15 mouse cellular contexts compared by ENCODE assay signal in the genomic region with DNA sequence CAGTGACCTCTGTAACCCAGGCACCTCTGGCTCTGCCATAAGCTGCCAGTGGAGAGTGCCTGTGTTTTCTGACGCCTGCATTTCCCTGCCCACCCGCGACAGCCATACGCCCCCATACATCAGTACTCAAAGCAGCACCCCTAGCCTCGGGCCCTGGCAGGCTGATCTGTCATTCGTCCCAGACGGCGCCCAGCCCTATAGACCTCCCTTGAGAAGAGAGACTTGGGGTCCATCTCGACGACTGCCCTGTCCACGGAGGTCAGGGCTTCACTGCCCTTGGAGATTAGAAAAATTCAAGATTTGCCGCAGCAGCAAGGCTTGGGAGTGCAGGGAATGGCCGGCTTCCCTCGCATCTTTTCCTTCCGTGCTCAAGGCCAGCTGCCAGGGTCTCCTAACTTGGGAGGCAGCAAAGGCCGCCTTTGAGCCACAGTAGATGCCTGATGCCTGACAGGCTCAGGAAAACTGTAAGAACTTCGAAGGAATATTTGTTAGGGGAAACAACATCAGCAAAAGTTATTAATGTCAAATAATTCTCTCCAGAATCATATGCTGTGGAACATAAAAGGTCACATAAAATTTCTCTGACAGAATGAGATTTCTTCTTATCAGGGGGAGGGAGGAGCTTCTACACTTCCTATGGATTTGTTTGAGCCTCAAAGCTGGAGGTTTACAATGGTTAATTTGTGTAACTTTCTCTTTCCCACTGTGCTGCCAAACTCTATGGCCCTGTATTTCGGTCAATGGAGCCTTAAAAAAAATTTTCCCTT. TPM values are rescaled to one million over a fixed set of nuclear protein-coding genes. Genes with fewer than 3 reads are reported as not detected.
DNase-seq lines count a peak whose midpoint lies in the region; ATAC-seq and TF ChIP-seq lines count a peak whose summit lies in the region.
"Had no signal": no experiment of that assay in that cellular context is flagged by ENCODE, and none has a peak within 500 bp of the region (broad histone marks: within the 10 kb centered on the region; RNA-seq: fewer than 3 reads in every experiment).

No protein-coding gene starts in this region.

- no peaks in the 10 kb centered on the region for H3K36me3 ChIP-seq in hindbrain, embryonic 14.5 days (replicated peaks; ENCODE audit: control insufficient read depth, insufficient read depth)
- H3K36me3 ChIP-seq in midbrain, postnatal 0 days (ENCODE audit: insufficient read depth, low read length) = no peaks in the 10 kb centered on the region
- H3K36me3 ChIP-seq: heart, embryonic 13.5 days had no signal

- H3K9ac ChIP-seq in hindbrain, embryonic 14.5 days = peak overlapping the region; percentile 66
- H3K9ac ChIP-seq in midbrain, postnatal 0 days (replicated peaks; ENCODE audit: low read length, poor library complexity, severe bottlenecking) = peak overlapping the region; percentile 55
- H3K9ac ChIP-seq: heart, embryonic 13.5 days; lung, embryonic 14.5 days had no signal

- H3K4me1 ChIP-seq in cerebellum, adult 2 months (ENCODE audit: control insufficient read depth, insufficient read depth, low read length) = no peaks in the 10 kb centered on the region; the same call in 1 of the 2 replicates
- peaks cover 40% of the 10 kb centered on the region for H3K4me1 ChIP-seq in hindbrain, embryonic 14.5 days (replicated peaks; ENCODE audit: control insufficient read depth, insufficient read depth, low read length)
- no peaks in the 10 kb centered on the region for H3K4me1 ChIP-seq in midbrain, postnatal 0 days (ENCODE audit: insufficient read depth, low read length)

- H3K27ac ChIP-seq in cerebellum, adult 2 months (ENCODE audit: insufficient read depth, low read length) = no peak overlapping the region
- peak overlapping the region; percentile 89 for H3K27ac ChIP-seq in hindbrain, embryonic 14.5 days
- peak overlapping the region; percentile 82 for H3K27ac ChIP-seq in midbrain, postnatal 0 days (ENCODE audit: low read depth, low read length)
- H3K27ac ChIP-seq: heart, embryonic 13.5 days had no signal

- no peak for TF ChIP-seq POLR2A in cerebellum, adult 2 months (IDR thresholded peaks at IDR 0.05; ENCODE audit: borderline replicate concordance, insufficient read depth, low read length)

- ATAC-seq in hindbrain, embryonic 14.5 days (ENCODE audit: low FRiP score) = no peak
- no peak for ATAC-seq in midbrain, postnatal 0 days (ENCODE audit: low FRiP score)

- peak overlapping the region; percentile 79 for H3K4me2 ChIP-seq in hindbrain, embryonic 14.5 days (replicated peaks)
- peak overlapping the region; percentile 95 for H3K4me2 ChIP-seq in midbrain, postnatal 0 days (ENCODE audit: low read depth, low read length, poor library complexity, severe bottlenecking)
- H3K4me2 ChIP-seq: heart, embryonic 13.5 days; lung, embryonic 14.5 days had no signal

- DNase-seq in cerebellum, postnatal 10 days = peak; percentile 43 to 55
- DNase-seq in cerebellum, adult 2 months = no peak
- DNase-seq in embryo, embryonic 9.5 days (ENCODE audit: extremely low spot score) = peak; percentile 55
- DNase-seq in hindbrain, embryonic 14.5 days (ENCODE audit: low spot score) = no peak
- DNase-seq in midbrain, postnatal 0 days (ENCODE audit: low spot score) = no peak
- no peak for DNase-seq in adrenal gland, postnatal 10 days
- DNase-seq in spleen, postnatal 14 days (ENCODE audit: low spot score in 2 of 2) = no peak
- no peak for DNase-seq in cerebellum, adult 11 months
- DNase-seq: adrenal gland, postnatal 25 days; cerebellum, postnatal 36 days; kidney, adult 8-10 months; lung, embryonic 14.5 days; thymus, postnatal 36 days had no signal

- no peaks in the 10 kb centered on the region for H3K9me3 ChIP-seq in hindbrain, embryonic 14.5 days (ENCODE audit: control insufficient read depth, low read length)
- no peaks in the 10 kb centered on the region for H3K9me3 ChIP-seq in midbrain, postnatal 0 days (ENCODE audit: low read length)
- H3K9me3 ChIP-seq: heart, embryonic 13.5 days had no signal

- TF ChIP-seq CTCF in cerebellum, adult 2 months (IDR thresholded peaks at IDR 0.05; ENCODE audit: borderline replicate concordance, insufficient read depth, low read depth, low read length) = no peak
- no peak for TF ChIP-seq CTCF in midbrain, postnatal 0 days (IDR thresholded peaks at IDR 0.05)

- 28% methylated on average over 18 of the region's 18 CpGs for WGBS in cerebellum, adult 2 months
- 3% methylated on average over 18 of the region's 18 CpGs for WGBS in hindbrain, embryonic 14.5 days
- 9% methylated on average over 18 of the region's 18 CpGs for WGBS in midbrain, postnatal 0 days

- H3K27me3 ChIP-seq in cerebellum, adult 2 months (ENCODE audit: control insufficient read depth, insufficient read depth, low read length) = peaks cover 3% of the 10 kb centered on the region; the same call in 1 of the 2 replicates
- no peaks in the 10 kb centered on the region for H3K27me3 ChIP-seq in hindbrain, embryonic 14.5 days (ENCODE audit: control insufficient read depth, insufficient read depth, low read length)
- H3K27me3 ChIP-seq in midbrain, postnatal 0 days (ENCODE audit: insufficient read depth, low read length) = no peaks in the 10 kb centered on the region

- no peak overlapping the region for H3K4me3 ChIP-seq in cerebellum, adult 2 months (replicated peaks; ENCODE audit: insufficient read depth, low read depth, low read length)
- peak overlapping the region; percentile 91 for H3K4me3 ChIP-seq in hindbrain, embryonic 14.5 days (replicated peaks; ENCODE audit: low read length)
- H3K4me3 ChIP-seq in midbrain, postnatal 0 days (ENCODE audit: low read depth, low read length) = peak overlapping the region; percentile 93
- H3K4me3 ChIP-seq: heart, embryonic 13.5 days had no signal

RNA-seq across cellular contexts. Expression of gene Pou3f2, which starts 7.9 kb away (rescaled TPM):
- 5.8 and 6.9 TPM in 2 replicates for polyA plus RNA-seq in cerebellum, adult 2 months (2012; rRNA removed)
- polyA plus RNA-seq in hindbrain, embryonic 14.5 days (2014; fragmentation: Nextera tagmentation; extraction: Ambion mirVana) = 17.9 and 20.5 TPM in 2 replicates
- 36.4 and 37.5 TPM in 2 replicates for total RNA-seq in midbrain, postnatal 0 days (2014; rRNA removed)
- polyA plus RNA-seq in midbrain, postnatal 0 days (2015; fragmentation: Nextera tagmentation; extraction: Ambion mirVana) = 17.4 and 19.3 TPM in 2 replicates
- total RNA-seq in adrenal gland, postnatal 10 days (2021) = under 1 TPM; 0.09 to 0.21 TPM
- polyA plus RNA-seq: lung, embryonic 14.5 days; small intestine, adult 2 months had no signal

Comparison
In these comparisons a context has a peak if more than half of its experiments do, and no peak if none do; other contexts are left out.
1. DNase-seq: peak in cerebellum, postnatal 10 days (2 of 2) and embryo, embryonic 9.5 days (single experiment); none in cerebellum, adult 2 months (0 of 2), hindbrain, embryonic 14.5 days (single experiment), midbrain, postnatal 0 days (single experiment), adrenal gland, postnatal 10 days (single experiment), spleen, postnatal 14 days (0 of 2) and cerebellum, adult 11 months (single experiment).